Mouse (Mus musculus) midbrain, embryonic 11.5 days (tissue): ENCODE measurements at regions not wholly inside any gene's neighbourhood (a gene's known extent, or its start where the extent isn't known, plus 50 kb on each side); places are given as distances from the start of the nearest gene placed in this dataset.

ENCODE experiments used
- ATAC-seq: fragments of 200-750 bp; cut with Nextera tagmentation; 2 replicates; pipeline ENCODE4 v1.8.0; 2017; ENCODE audit warnings: moderate TSS enrichment, moderate library complexity; ENCODE audit not compliant: low FRiP score
- DNase-seq: peaks from one replicate; pipeline ENCODE4 v3.0.0; 2015; ENCODE audit warnings: low spot score; ENCODE audit errors: missing footprints
- H3K27ac ChIP-seq: fragments of 300-500 bp; sonication (generic); 2 replicates; pipeline ENCODE4 v1.5.1; 2014; ENCODE audit warnings: low read depth, low read length
- H3K27me3 ChIP-seq: fragments of 300-500 bp; sonication (generic); 2 replicates; pipeline ENCODE4 v1.6.1; 2014; ENCODE audit warnings: mild to moderate bottlenecking, low read length, moderate library complexity, mixed read lengths; ENCODE audit not compliant: control insufficient read depth, insufficient read depth
- H3K36me3 ChIP-seq: fragments of 300-500 bp; sonication (generic); 2 replicates; pipeline ENCODE4 v1.6.1; 2014; ENCODE audit warnings: mild to moderate bottlenecking, low read length, moderate library complexity, mixed read lengths; ENCODE audit not compliant: control insufficient read depth, insufficient read depth
- H3K4me1 ChIP-seq: fragments of 300-500 bp; sonication (generic); 2 replicates; pipeline ENCODE4 v1.6.1; 2014; ENCODE audit warnings: low read length; ENCODE audit not compliant: control insufficient read depth, insufficient read depth
- H3K4me2 ChIP-seq: fragments of 300-500 bp; sonication (generic); 2 replicates; pipeline ENCODE4 v1.6.1; 2014; ENCODE audit warnings: mild to moderate bottlenecking, moderate library complexity
- H3K4me3 ChIP-seq: fragments of 300-500 bp; sonication (generic); 2 replicates; pipeline ENCODE4 v1.5.1; 2014; ENCODE audit warnings: low read depth, low read length
- H3K9ac ChIP-seq: fragments of 300-500 bp; sonication (generic); 2 replicates; pipeline ENCODE4 v1.6.1; 2014; ENCODE audit warnings: low read length
- H3K9me3 ChIP-seq: fragments of 300-500 bp; sonication (generic); 2 replicates; pipeline ENCODE4 v1.6.1; 2016; ENCODE audit warnings: low read length; ENCODE audit not compliant: control insufficient read depth
- WGBS: fragments of 180-500 bp; shearing (Covaris S2); extraction: QIAGEN DNeasy Blood & Tissue Kit; methylation state at CpG from one replicate; pipeline ENCODE4 v1.1.7; 2014; 5-methylcytosine and 5-hydroxymethylcytosine counted together

- no peaks in the 10 kb centered on the region for H3K9me3 ChIP-seq
- H3K4me3 ChIP-seq = no peak overlapping the region
- ATAC-seq = no peak
- no peak overlapping the region for H3K4me2 ChIP-seq
- H3K9ac ChIP-seq = no peak overlapping the region
- H3K4me1 ChIP-seq = no peaks in the 10 kb centered on the region
- no peak for DNase-seq
- H3K36me3 ChIP-seq = no peaks in the 10 kb centered on the region
- H3K27me3 ChIP-seq = no peaks in the 10 kb centered on the region
- no peak overlapping the region for H3K27ac ChIP-seq
Observed at GRCm38 (mm10) chr7:55400774-55401173, 367.2 kb upstream of the Siglech start.

GRCm38 (mm10) chr7:55401300-55401711 is 366.7 kb upstream of the Siglech start:
- no peak for DNase-seq
- Histone ChIP-seq H3K27ac (no peak overlapping the region), H3K27me3 (no peaks in the 10 kb centered on the region), H3K9me3 (no peaks in the 10 kb centered on the region), H3K4me1 (no peaks in the 10 kb centered on the region), H3K9ac (no peak overlapping the region), H3K4me2 (no peak overlapping the region), H3K4me3 (no peak overlapping the region), H3K36me3 (no peaks in the 10 kb centered on the region)
- ATAC-seq = no peak
- WGBS = 84% methylated on average over 3 of the region's 3 CpGs

- no peak for DNase-seq
- no peak overlapping the region for H3K4me3 ChIP-seq
- no peaks in the 10 kb centered on the region for H3K27me3 ChIP-seq
- no peaks in the 10 kb centered on the region for H3K4me1 ChIP-seq
- 0 out of 2 replicates have a peak, but pooled peaks have one; percentile 24 for ATAC-seq
- H3K36me3 ChIP-seq = no peaks in the 10 kb centered on the region
- 87% methylated on average over 2 of the region's 2 CpGs for WGBS
- no peak overlapping the region for H3K4me2 ChIP-seq
- H3K27ac ChIP-seq = no peak overlapping the region
- no peak overlapping the region for H3K9ac ChIP-seq
- no peaks in the 10 kb centered on the region for H3K9me3 ChIP-seq
Observed at GRCm38 (mm10) chr7:55447297-55447885, 320.6 kb upstream of the Siglech start.
